Mouse (Mus musculus): ENCODE measurements around the gene Malrd1.

- TF ChIP-seq CTCF (IDR thresholded peaks at IDR 0.05 in 2 of 3, conservative IDR thresholded peaks at IDR 0.05 in 1 of 3; ENCODE audit: control insufficient read depth in 1 of 3, insufficient read depth in 1 of 3, low read depth in 2 of 3, low read length in 3 of 3, poor library complexity in 1 of 3, severe bottlenecking in 1 of 3) (no peak), HCFC1 (IDR thresholded peaks at IDR 0.05; ENCODE audit: low read depth, low read length) (no peak), MYB (IDR thresholded peaks at IDR 0.05; ENCODE audit: low read depth, low read length) (no peak), GATA1 (IDR thresholded peaks at IDR 0.05; ENCODE audit: low read depth, low read length) (no peak), CHD2 (IDR thresholded peaks at IDR 0.05; ENCODE audit: low read length) (no peak), UBTF (IDR thresholded peaks at IDR 0.05; ENCODE audit: borderline replicate concordance, insufficient read depth, low read depth, low read length) (no peak), CHD1 (IDR thresholded peaks at IDR 0.05; ENCODE audit: low read depth, low read length) (no peak), EP300 (IDR thresholded peaks at IDR 0.05; ENCODE audit: low read depth in 1 of 2, low read length in 2 of 2) (peak; percentile 26 to 60; a peak in 2 of 4 replicates), POLR2A (IDR thresholded peaks at IDR 0.05; ENCODE audit: control insufficient read depth in 1 of 2, insufficient read depth in 1 of 2, low read depth in 1 of 2, low read length in 2 of 2, poor library complexity in 1 of 2) (no peak), NELFE (IDR thresholded peaks at IDR 0.05; ENCODE audit: low read depth, low read length) (no peak), POLR2AphosphoS2 (IDR thresholded peaks at IDR 0.05; ENCODE audit: low read length) (no peak), MEF2A (IDR thresholded peaks at IDR 0.05; ENCODE audit: extremely low read depth, insufficient replicate concordance, low read depth, low read length, poor library complexity, severe bottlenecking) (no peak)
Measured at GRCm38 (mm10) chr2:15702977-15703376, 176.7 kb downstream of the Malrd1 start.
